In genomic region chr9:71571150-71571633, GRCm38 (mm10) we compare ENCODE assay signal across 8 mouse cellular contexts. TPM values are rescaled to one million over a fixed set of nuclear protein-coding genes. Genes with fewer than 3 reads are reported as not detected.
DNase-seq lines count a peak whose midpoint lies in the region; ATAC-seq and TF ChIP-seq lines count a peak whose summit lies in the region.

No protein-coding gene starts in this region.

- no peaks in the 10 kb centered on the region for H3K27me3 ChIP-seq in kidney, postnatal 0 days (ENCODE audit: insufficient read depth, low read length)

- DNase-seq in kidney, postnatal 0 days (ENCODE audit: low spot score), result peak; percentile 77
- no peak for DNase-seq in kidney, postnatal 25 days
- DNase-seq in embryo, embryonic 9.5 days (ENCODE audit: extremely low spot score), result peak; percentile 9
- DNase-seq in right cerebral cortex, postnatal 25 days, result peak; percentile 45
- DNase-seq in ovary, postnatal 14 days (ENCODE audit: low spot score), result no peak
- no peak for DNase-seq in spleen, postnatal 36 days (ENCODE audit: low spot score in 2 of 2)
- no peak for DNase-seq in cerebellum, adult 11 months

- H3K4me2 ChIP-seq in kidney, postnatal 0 days (ENCODE audit: low read length), result no peak overlapping the region

- peak; percentile 65 for ATAC-seq in kidney, postnatal 0 days (replicated peaks; ENCODE audit: low FRiP score, low read depth)

- H3K27ac ChIP-seq in kidney, postnatal 0 days, result peak overlapping the region; percentile 8; the same call in 1 of the 2 replicates
- peak overlapping the region; percentile 42; the same call in 1 of the 2 replicates for H3K27ac ChIP-seq in embryonic fibroblast, embryonic 13.5 days (ENCODE audit: insufficient read depth, low read length)

- TF ChIP-seq CTCF in kidney, postnatal 0 days (IDR thresholded peaks at IDR 0.05; ENCODE audit: low read depth), result no peak
- TF ChIP-seq CTCF in embryonic fibroblast, embryonic 13.5 days (IDR thresholded peaks at IDR 0.05; ENCODE audit: borderline replicate concordance, insufficient read depth, low read length), result no peak

- H3K4me1 ChIP-seq in kidney, postnatal 0 days (replicated peaks; ENCODE audit: insufficient read depth, low read length), result no peaks in the 10 kb centered on the region
- H3K4me1 ChIP-seq in embryonic fibroblast, embryonic 13.5 days (ENCODE audit: control insufficient read depth, insufficient read depth, low read length), result no peaks in the 10 kb centered on the region

- H3K9ac ChIP-seq in kidney, postnatal 0 days (ENCODE audit: low read depth, low read length), result no peak overlapping the region

- H3K4me3 ChIP-seq in kidney, postnatal 0 days (replicated peaks; ENCODE audit: low read depth, low read length), result no peak overlapping the region
- H3K4me3 ChIP-seq in embryonic fibroblast, embryonic 13.5 days (ENCODE audit: insufficient read depth, low read length), result no peak overlapping the region

- no peaks in the 10 kb centered on the region for H3K36me3 ChIP-seq in kidney, postnatal 0 days (ENCODE audit: insufficient read depth, low read length)

- H3K9me3 ChIP-seq in kidney, postnatal 0 days (replicated peaks; ENCODE audit: low read length), result no peaks in the 10 kb centered on the region

- TF ChIP-seq POLR2A in embryonic fibroblast, embryonic 13.5 days (IDR thresholded peaks at IDR 0.05; ENCODE audit: low read depth, low read length), result no peak

- 18% methylated on average over 7 of the region's 7 CpGs for WGBS in kidney, postnatal 0 days

RNA-seq across cellular contexts. Expression of gene Myzap, which starts 21.0 kb away (rescaled TPM):
- polyA plus RNA-seq in kidney, postnatal 0 days (2015; fragmentation: Nextera tagmentation; extraction: Ambion mirVana), result 14.8 and 16.9 TPM in 2 replicates
- polyA plus RNA-seq in embryonic fibroblast, embryonic 13.5 days (2011; ENCODE audit: insufficient read length, low read depth, missing spikeins), result 1.5 TPM in 2 replicates

Comparison
In these comparisons a context has a peak if more than half of its experiments do, and no peak if none do; other contexts are left out.
1. DNase-seq: peak in kidney, postnatal 0 days (single experiment), embryo, embryonic 9.5 days (single experiment) and right cerebral cortex, postnatal 25 days (single experiment); none in kidney, postnatal 25 days (0 of 2), ovary, postnatal 14 days (single experiment), spleen, postnatal 36 days (0 of 2) and cerebellum, adult 11 months (single experiment).